Mouse (Mus musculus) liver, embryonic 14.5 days (tissue): ENCODE measurements at regions not wholly inside any gene's neighbourhood (a gene's known extent, or its start where the extent isn't known, plus 50 kb on each side); places are given as distances from the start of the nearest gene placed in this dataset.

Experiments used
- CTCF ChIP-seq: IDR thresholded peaks from 2 replicates; pipeline ENCODE4 v1.5.1; 2016; ENCODE audit warnings: antibody characterized with exemption, low read depth, control low read depth
- EP300 ChIP-seq: IDR thresholded peaks from 2 replicates; pipeline ENCODE4 v1.6.1; 2016; ENCODE audit warnings: antibody characterized with exemption, low read depth

- TF ChIP-seq CTCF (no peak), EP300 (no peak)
Observed at GRCm38 (mm10) chr10:93376457-93376941, 65.6 kb upstream of the Elk3 start.
